Mouse (Mus musculus): ENCODE measurements around the gene Nol4l. TPM values are rescaled to one million over a fixed set of nuclear protein-coding genes. Genes with fewer than 3 reads are reported as not detected.

Nol4l gene
- polyA plus RNA-seq, 1 experiment = 14.2 TPM

DNA sequence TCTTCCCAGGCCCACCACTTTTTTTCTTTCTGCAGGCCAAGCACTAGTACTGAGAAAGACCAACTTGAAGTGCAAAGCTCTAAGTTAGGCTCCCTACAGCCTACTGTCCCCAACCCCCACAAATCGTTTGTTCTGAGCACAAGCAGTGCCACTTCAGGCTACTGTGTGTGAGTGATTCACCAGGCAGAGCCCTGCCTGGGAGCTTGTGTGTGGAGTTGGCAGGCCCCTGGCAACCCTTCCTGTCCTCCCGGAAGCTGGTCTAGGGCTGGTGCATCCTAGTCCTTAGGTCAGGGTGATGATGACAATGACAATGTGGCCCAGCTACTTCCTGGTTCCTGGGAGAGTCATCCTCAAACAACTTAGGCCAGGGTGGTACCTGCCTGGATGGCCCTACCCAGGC is 101.3 kb downstream of the Nol4l start:
- TF ChIP-seq GATA1 (IDR thresholded peaks at IDR 0.05; ENCODE audit: low read length) = no peak

GRCm38 (mm10) chr2:153426931-153427330 is 102.8 kb downstream of the Nol4l start:
- no peak for TF ChIP-seq GATA1 (IDR thresholded peaks at IDR 0.05; ENCODE audit: low read length)

- TF ChIP-seq GATA1 (IDR thresholded peaks at IDR 0.05; ENCODE audit: low read length) = no peak
Measured at GRCm38 (mm10) chr2:153425998-153426670, 103.6 kb downstream of the Nol4l start.

GRCm38 (mm10) chr2:153425124-153425844 is 104.5 kb downstream of the Nol4l start:
- TF ChIP-seq GATA1 (IDR thresholded peaks at IDR 0.05; ENCODE audit: low read length) = no peak

GRCm38 (mm10) chr2:153424557-153424956 is 105.2 kb downstream of the Nol4l start:
- TF ChIP-seq GATA1 (IDR thresholded peaks at IDR 0.05; ENCODE audit: low read length) = no peak

- no peak for TF ChIP-seq GATA1 (IDR thresholded peaks at IDR 0.05; ENCODE audit: low read length)
Measured at GRCm38 (mm10) chr2:153423113-153423512, 106.7 kb downstream of the Nol4l start.

DNA sequence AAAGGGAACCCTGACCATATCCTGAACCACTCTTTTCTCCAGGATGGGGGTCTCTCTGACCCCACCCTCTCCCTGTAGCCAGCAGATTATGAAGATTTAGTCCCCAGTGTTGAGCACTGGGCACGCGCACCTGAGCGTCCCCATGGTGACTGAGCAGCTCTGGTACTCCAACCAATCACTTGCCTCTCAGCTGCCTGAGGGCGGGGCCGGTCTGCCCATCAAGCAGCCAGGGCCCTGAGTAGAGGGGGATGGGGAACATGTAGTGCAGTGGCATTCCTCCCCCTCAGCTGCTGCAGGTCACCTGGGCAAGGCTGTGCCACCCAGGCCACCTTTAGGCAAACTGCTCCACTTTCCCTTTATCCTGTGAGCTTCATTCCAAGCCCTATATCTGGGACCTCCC is 107.7 kb downstream of the Nol4l start:
- TF ChIP-seq GATA1 (IDR thresholded peaks at IDR 0.05; ENCODE audit: low read length) = no peak

GRCm38 (mm10) chr2:153421233-153421632 is 108.5 kb downstream of the Nol4l start:
- TF ChIP-seq GATA1 (IDR thresholded peaks at IDR 0.05; ENCODE audit: low read length) = no peak

DNA sequence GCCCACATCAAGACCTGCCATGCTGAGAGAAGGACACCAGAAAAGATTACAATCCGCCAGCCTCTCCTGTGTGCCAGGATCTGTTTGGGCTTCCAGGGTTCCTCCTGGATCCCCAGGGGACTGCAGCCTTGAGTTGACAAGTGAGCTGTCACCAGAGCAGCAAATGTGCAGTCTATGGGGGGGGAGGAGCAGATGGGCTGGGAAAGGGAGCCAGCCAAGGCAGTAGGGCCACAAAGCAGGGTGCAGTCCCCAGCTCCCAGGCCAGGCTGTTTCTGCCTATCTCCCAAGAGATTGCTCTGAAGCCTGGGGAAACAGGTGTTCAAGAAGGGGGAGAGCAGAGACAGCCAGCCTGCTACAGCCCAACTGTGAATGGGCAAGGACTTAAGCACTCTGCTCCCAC is 111.4 kb downstream of the Nol4l start:
- TF ChIP-seq GATA1 (IDR thresholded peaks at IDR 0.05; ENCODE audit: low read length) = no peak

DNA sequence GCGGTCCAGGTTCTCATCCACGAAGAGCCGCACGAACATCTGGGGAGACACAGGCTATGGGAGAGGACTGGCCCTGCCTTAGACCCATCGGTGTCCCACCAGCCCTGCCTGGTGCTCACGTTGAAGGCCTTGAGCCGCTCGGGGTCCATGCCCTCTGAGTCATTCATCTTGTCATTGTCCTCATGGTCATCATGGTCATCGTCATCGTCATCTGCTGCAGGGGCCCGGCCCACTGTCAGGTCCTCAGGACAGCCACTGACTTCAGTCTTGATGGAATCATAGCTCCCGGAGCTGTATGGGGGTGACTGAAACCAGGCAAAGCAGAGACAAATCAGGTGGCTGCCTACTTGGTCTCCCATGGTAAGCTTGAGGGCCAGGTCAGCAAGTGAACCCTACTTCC is 111.9 kb downstream of the Nol4l start:
- no peak for TF ChIP-seq GATA1 (IDR thresholded peaks at IDR 0.05; ENCODE audit: low read length)

DNA sequence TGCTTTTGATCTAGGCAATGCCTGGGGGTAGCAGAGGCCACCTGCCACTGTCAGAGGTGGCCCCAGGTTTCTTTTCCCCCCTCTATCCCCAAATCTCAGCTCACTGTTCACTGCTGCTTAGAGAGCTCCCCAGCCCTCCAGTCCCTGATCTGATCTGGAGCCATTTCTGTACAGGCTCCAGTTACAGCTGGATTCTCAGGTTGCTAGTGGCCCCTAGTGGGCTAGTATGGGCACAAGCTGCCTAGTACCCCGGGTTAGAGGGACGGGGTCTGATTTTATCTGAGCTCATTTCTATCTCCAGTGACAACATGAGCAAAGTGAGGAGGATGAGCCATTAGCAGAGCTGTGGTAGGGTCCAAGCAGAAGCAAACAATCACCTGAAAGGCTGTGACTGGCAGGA is 115.2 kb downstream of the Nol4l start:
- no peak for TF ChIP-seq GATA1 (IDR thresholded peaks at IDR 0.05; ENCODE audit: low read length)

- TF ChIP-seq GATA1 (IDR thresholded peaks at IDR 0.05; ENCODE audit: low read length) = no peak
Measured at GRCm38 (mm10) chr2:153412563-153412962, 117.2 kb downstream of the Nol4l start.

DNA sequence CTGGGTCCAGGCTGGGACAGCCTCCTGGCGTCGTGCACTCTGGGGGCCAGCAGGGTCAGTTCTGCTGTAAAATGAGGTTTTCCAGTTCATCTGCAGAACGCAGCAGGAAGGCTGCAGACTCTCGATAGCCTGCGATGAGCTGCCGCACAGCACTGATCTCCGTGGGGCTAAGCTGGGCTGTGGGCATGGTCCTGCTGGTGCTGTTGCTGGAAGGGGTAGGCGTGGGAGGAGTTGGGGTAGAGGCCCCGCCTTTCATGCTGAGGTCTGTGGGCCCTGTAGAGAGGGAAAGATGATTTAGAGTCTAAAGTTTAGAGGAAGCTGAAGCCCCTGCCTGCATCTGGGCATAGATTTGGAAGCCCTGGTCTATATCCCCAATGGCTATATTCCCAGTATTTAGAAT is 118.2 kb downstream of the Nol4l start:
- TF ChIP-seq GATA1 (IDR thresholded peaks at IDR 0.05; ENCODE audit: low read length) = no peak

DNA sequence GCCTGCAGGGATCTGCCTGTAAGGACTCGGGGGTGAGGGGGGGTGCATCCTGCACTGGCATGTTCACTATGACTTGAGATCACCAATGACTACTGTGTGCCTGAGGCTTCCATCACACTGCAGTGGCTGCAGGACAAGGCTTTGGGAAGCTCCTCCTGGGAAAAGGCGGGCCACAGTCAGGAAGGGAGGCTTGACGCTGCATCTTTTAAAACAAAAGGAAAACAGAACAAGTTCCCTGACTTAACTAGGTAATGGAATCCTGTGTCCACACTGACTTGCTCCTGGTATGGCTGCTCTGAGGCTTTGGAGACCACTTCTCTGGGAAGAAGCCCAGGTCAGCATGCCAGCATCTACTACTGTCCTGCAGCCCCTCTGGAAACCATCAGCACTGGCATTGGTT is 120.8 kb downstream of the Nol4l start:
- TF ChIP-seq GATA1 (IDR thresholded peaks at IDR 0.05; ENCODE audit: low read length) = no peak

DNA sequence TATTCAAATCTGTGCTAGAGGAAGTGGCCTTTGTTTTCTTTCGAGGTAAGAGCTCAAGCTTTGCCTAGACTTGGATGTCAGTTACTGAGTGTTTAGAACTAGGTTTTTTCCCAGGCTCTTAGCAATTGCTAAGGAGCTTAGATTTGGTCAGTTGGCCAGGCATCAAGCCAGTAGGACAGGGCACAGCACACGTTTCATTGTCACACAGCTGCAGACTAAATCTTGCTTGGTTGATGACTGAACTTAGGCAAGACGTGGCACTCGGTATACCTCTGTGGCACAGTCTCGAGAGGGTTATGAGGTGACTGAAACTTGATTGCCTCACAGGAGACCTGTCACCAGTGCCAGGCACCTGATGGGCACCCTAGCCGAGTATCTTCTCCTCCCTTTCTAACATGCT is 122.9 kb downstream of the Nol4l start:
- TF ChIP-seq GATA1 (IDR thresholded peaks at IDR 0.05; ENCODE audit: low read length) = no peak

GRCm38 (mm10) chr2:153404882-153405281 is 124.9 kb downstream of the Nol4l start:
- no peak for TF ChIP-seq GATA1 (IDR thresholded peaks at IDR 0.05; ENCODE audit: low read length)

- TF ChIP-seq GATA1 (IDR thresholded peaks at IDR 0.05; ENCODE audit: low read length) = no peak
Measured at GRCm38 (mm10) chr2:153404062-153404461, 125.7 kb downstream of the Nol4l start.

Data from G1E-ER4 (cell line).